Mouse (Mus musculus): ENCODE data around the gene Mrpl23.

Mrpl23 gene

GRCm38 (mm10) chr7:142549941-142550763 lies 17.7 kb downstream of the Mrpl23 start:
- Histone ChIP-seq H3K9me3 (ENCODE audit: low read length) (no peaks in the 10 kb centered on the region), H3K4me3 (replicated peaks; ENCODE audit: low read length) (no peak overlapping the region), H3K36me3 (ENCODE audit: insufficient read depth, low read length) (no peaks in the 10 kb centered on the region), H3K27me3 (ENCODE audit: insufficient read depth, low read length) (peaks cover 21% of the 10 kb centered on the region), H3K4me1 (replicated peaks; ENCODE audit: low read depth, low read length) (peaks cover 8% of the 10 kb centered on the region)
- no peak for TF ChIP-seq CTCF (conservative IDR thresholded peaks at IDR 0.05; ENCODE audit: low read length)
- no peak for TF ChIP-seq NANOG (IDR thresholded peaks at IDR 0.05; ENCODE audit: borderline replicate concordance, low read length)
- TF ChIP-seq POU5F1 (IDR thresholded peaks at IDR 0.05; ENCODE audit: borderline replicate concordance, low read length) = no peak

GRCm38 (mm10) chr7:142550935-142551373 lies 18.5 kb downstream of the Mrpl23 start:
- Histone ChIP-seq H3K27me3 (ENCODE audit: insufficient read depth, low read length) (peaks cover 29% of the 10 kb centered on the region), H3K4me3 (replicated peaks; ENCODE audit: low read length) (no peak overlapping the region), H3K9me3 (ENCODE audit: low read length) (no peaks in the 10 kb centered on the region), H3K4me1 (replicated peaks; ENCODE audit: low read depth, low read length) (peaks cover 8% of the 10 kb centered on the region), H3K36me3 (ENCODE audit: insufficient read depth, low read length) (no peaks in the 10 kb centered on the region)
- TF ChIP-seq NANOG (IDR thresholded peaks at IDR 0.05; ENCODE audit: borderline replicate concordance, low read length) = no peak
- no peak for TF ChIP-seq POU5F1 (IDR thresholded peaks at IDR 0.05; ENCODE audit: borderline replicate concordance, low read length)
- TF ChIP-seq CTCF (conservative IDR thresholded peaks at IDR 0.05; ENCODE audit: low read length) = no peak

- H3K27me3 ChIP-seq (ENCODE audit: insufficient read depth, low read length) = peaks cover 34% of the 10 kb centered on the region
- TF ChIP-seq CTCF (conservative IDR thresholded peaks at IDR 0.05; ENCODE audit: low read length) = no peak
- H3K4me1 ChIP-seq (replicated peaks; ENCODE audit: low read depth, low read length) = peaks cover 8% of the 10 kb centered on the region
- H3K4me3 ChIP-seq (replicated peaks; ENCODE audit: low read length) = no peak overlapping the region
- no peaks in the 10 kb centered on the region for H3K9me3 ChIP-seq (ENCODE audit: low read length)
- H3K36me3 ChIP-seq (ENCODE audit: insufficient read depth, low read length) = no peaks in the 10 kb centered on the region
Measured at GRCm38 (mm10) chr7:142551691-142552090, 19.2 kb downstream of the Mrpl23 start.

- Histone ChIP-seq H3K4me3 (replicated peaks; ENCODE audit: low read length) (no peak overlapping the region), H3K27me3 (ENCODE audit: insufficient read depth, low read length) (peaks cover 41% of the 10 kb centered on the region), H3K36me3 (ENCODE audit: insufficient read depth, low read length) (no peaks in the 10 kb centered on the region), H3K4me1 (replicated peaks; ENCODE audit: low read depth, low read length) (peaks cover 8% of the 10 kb centered on the region), H3K9me3 (ENCODE audit: low read length) (no peaks in the 10 kb centered on the region)
- TF ChIP-seq POU5F1 (IDR thresholded peaks at IDR 0.05; ENCODE audit: borderline replicate concordance, low read length) (no peak), CTCF (conservative IDR thresholded peaks at IDR 0.05; ENCODE audit: low read length) (peak; percentile 21)
Measured at GRCm38 (mm10) chr7:142552591-142553416, 20.3 kb downstream of the Mrpl23 start.

GRCm38 (mm10) chr7:142553417-142554335 lies 21.2 kb downstream of the Mrpl23 start:
- TF ChIP-seq NANOG (IDR thresholded peaks at IDR 0.05; ENCODE audit: borderline replicate concordance, low read length) = no peak
- no peak for TF ChIP-seq POU5F1 (IDR thresholded peaks at IDR 0.05; ENCODE audit: borderline replicate concordance, low read length)
- TF ChIP-seq CTCF (conservative IDR thresholded peaks at IDR 0.05; ENCODE audit: low read length) = no peak
- H3K27me3 ChIP-seq (ENCODE audit: insufficient read depth, low read length) = peaks cover 50% of the 10 kb centered on the region
- no peaks in the 10 kb centered on the region for H3K36me3 ChIP-seq (ENCODE audit: insufficient read depth, low read length)
- H3K9me3 ChIP-seq (ENCODE audit: low read length) = no peaks in the 10 kb centered on the region
- peaks cover 8% of the 10 kb centered on the region for H3K4me1 ChIP-seq (replicated peaks; ENCODE audit: low read depth, low read length)
- no peak overlapping the region for H3K4me3 ChIP-seq (replicated peaks; ENCODE audit: low read length)

- no peak for TF ChIP-seq NANOG (IDR thresholded peaks at IDR 0.05; ENCODE audit: borderline replicate concordance, low read length)
- TF ChIP-seq POU5F1 (IDR thresholded peaks at IDR 0.05; ENCODE audit: borderline replicate concordance, low read length) = no peak
- TF ChIP-seq CTCF (conservative IDR thresholded peaks at IDR 0.05; ENCODE audit: low read length) = no peak
- no peaks in the 10 kb centered on the region for H3K36me3 ChIP-seq (ENCODE audit: insufficient read depth, low read length)
- H3K27me3 ChIP-seq (ENCODE audit: insufficient read depth, low read length) = peaks cover 59% of the 10 kb centered on the region
- no peak overlapping the region for H3K4me3 ChIP-seq (replicated peaks; ENCODE audit: low read length)
- H3K4me1 ChIP-seq (replicated peaks; ENCODE audit: low read depth, low read length) = peaks cover 8% of the 10 kb centered on the region
- H3K9me3 ChIP-seq (ENCODE audit: low read length) = no peaks in the 10 kb centered on the region
Measured at GRCm38 (mm10) chr7:142554625-142555024, 22.1 kb downstream of the Mrpl23 start.

- H3K36me3 ChIP-seq (ENCODE audit: insufficient read depth, low read length) = no peaks in the 10 kb centered on the region
- H3K27me3 ChIP-seq (ENCODE audit: insufficient read depth, low read length) = peaks cover 59% of the 10 kb centered on the region
- H3K9me3 ChIP-seq (ENCODE audit: low read length) = no peaks in the 10 kb centered on the region
- H3K4me1 ChIP-seq (replicated peaks; ENCODE audit: low read depth, low read length) = peaks cover 8% of the 10 kb centered on the region
- H3K4me3 ChIP-seq (replicated peaks; ENCODE audit: low read length) = no peak overlapping the region
- TF ChIP-seq NANOG (IDR thresholded peaks at IDR 0.05; ENCODE audit: borderline replicate concordance, low read length) (no peak), CTCF (conservative IDR thresholded peaks at IDR 0.05; ENCODE audit: low read length) (no peak), POU5F1 (IDR thresholded peaks at IDR 0.05; ENCODE audit: borderline replicate concordance, low read length) (no peak)
Measured at GRCm38 (mm10) chr7:142555366-142556088, 23.0 kb downstream of the Mrpl23 start.

Data from E14TG2a.4 (cell line).